Mouse (Mus musculus): ENCODE data around the gene Fiz1. TPM values are rescaled to one million over a fixed set of nuclear protein-coding genes. Genes with fewer than 3 reads are reported as not detected.

The Fiz1 gene
- 3.5 and 6.0 TPM in 2 replicates for polyA plus RNA-seq (2012)

- H3K36me3 ChIP-seq (ENCODE audit: control insufficient read depth), result peaks cover 55% of the 10 kb centered on the region
Observed at GRCm38 (mm10) chr7:5014251-5015117, at the start of gene Fiz1, which contains the start of gene Zfp524. TSS of gene Fiz1 (minus strand) at chr7:5014697. TSS of gene Zfp524 (plus strand) at chr7:5014415.

GRCm38 (mm10) chr7:5062360-5063001 is 48.0 kb upstream of the Fiz1 start:
- TF ChIP-seq GATA1 (IDR thresholded peaks at IDR 0.05; ENCODE audit: low read length) (no peak), TAL1 (IDR thresholded peaks at IDR 0.05; ENCODE audit: low read length) (no peak)
- H3K27me3 ChIP-seq (ENCODE audit: control insufficient read depth), result peaks cover 24% of the 10 kb centered on the region
- H3K9me3 ChIP-seq (ENCODE audit: control insufficient read depth, low read length), result no peaks in the 10 kb centered on the region; the same call in 1 of the 2 replicates
- H3K4me3 ChIP-seq (replicated peaks), result peak overlapping the region; percentile 92
- H3K4me1 ChIP-seq (ENCODE audit: control insufficient read depth), result peaks cover 66% of the 10 kb centered on the region
- peaks cover 40% of the 10 kb centered on the region for H3K36me3 ChIP-seq (ENCODE audit: control insufficient read depth)

More at GRCm38 (mm10) chr7:5014251-5015117, at the start of gene Fiz1, which contains the start of gene Zfp524:
- no peak for TF ChIP-seq TAL1 (IDR thresholded peaks at IDR 0.05; ENCODE audit: low read length)
- TF ChIP-seq GATA1 (IDR thresholded peaks at IDR 0.05; ENCODE audit: low read length), result no peak
- no peaks in the 10 kb centered on the region for H3K27me3 ChIP-seq (ENCODE audit: control insufficient read depth)
- H3K4me1 ChIP-seq (ENCODE audit: control insufficient read depth), result peaks cover 58% of the 10 kb centered on the region
- H3K9me3 ChIP-seq (ENCODE audit: control insufficient read depth, low read length), result peaks cover 12% of the 10 kb centered on the region
- peak within 1 kb of the TSS; percentile 91 for H3K4me3 ChIP-seq (replicated peaks)

DNA sequence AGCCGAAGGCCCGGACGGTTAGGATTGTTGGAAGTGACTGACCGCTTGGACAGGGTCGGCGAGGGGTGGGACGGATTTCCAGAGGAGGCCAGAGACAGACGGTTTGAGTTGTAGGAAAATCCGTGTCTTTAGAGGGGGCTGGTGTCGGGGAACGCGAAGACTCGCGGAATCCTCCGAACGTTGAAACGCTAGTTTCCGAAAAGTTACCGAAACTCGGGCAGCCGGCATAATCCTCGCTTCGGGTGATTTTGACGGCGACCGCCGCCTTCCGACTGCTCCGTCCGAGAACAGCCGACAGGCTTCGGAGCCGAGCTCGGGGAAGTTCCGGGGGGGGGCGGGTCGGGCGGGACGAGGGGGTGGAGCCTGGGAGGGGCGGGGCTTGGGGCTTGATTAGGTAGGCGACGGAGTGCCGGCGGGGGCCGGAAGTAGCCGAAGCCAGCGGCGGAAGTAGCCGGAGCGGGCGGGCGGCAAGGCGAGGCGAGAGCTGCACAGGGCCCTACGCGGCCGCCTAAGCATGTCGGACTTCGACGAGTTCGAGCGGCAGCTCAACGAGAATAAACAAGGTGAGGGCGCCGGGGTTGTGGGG is 47.4 kb upstream of the Fiz1 start, which contains the start of gene U2af2:
TSS of gene U2af2 (plus strand) at position 370 of the 586 bp plus-strand sequence.
- peaks cover 30% of the 10 kb centered on the region for H3K27me3 ChIP-seq (ENCODE audit: control insufficient read depth)
- H3K4me3 ChIP-seq (replicated peaks), result peak within 1 kb of the TSS; percentile 92
- H3K9me3 ChIP-seq (ENCODE audit: control insufficient read depth, low read length), result peaks cover 2% of the 10 kb centered on the region; the same call in 1 of the 2 replicates
- TF ChIP-seq TAL1 (IDR thresholded peaks at IDR 0.05; ENCODE audit: low read length) (no peak), GATA1 (IDR thresholded peaks at IDR 0.05; ENCODE audit: low read length) (no peak)
- H3K36me3 ChIP-seq (ENCODE audit: control insufficient read depth), result peaks cover 34% of the 10 kb centered on the region
- H3K4me1 ChIP-seq (ENCODE audit: control insufficient read depth), result peaks cover 62% of the 10 kb centered on the region

GRCm38 (mm10) chr7:5060944-5061773 is 46.7 kb upstream of the Fiz1 start:
- TF ChIP-seq GATA1 (IDR thresholded peaks at IDR 0.05; ENCODE audit: low read length), result no peak
- TF ChIP-seq TAL1 (IDR thresholded peaks at IDR 0.05; ENCODE audit: low read length), result no peak
- Histone ChIP-seq H3K27me3 (ENCODE audit: control insufficient read depth) (peaks cover 37% of the 10 kb centered on the region), H3K9me3 (ENCODE audit: control insufficient read depth, low read length) (peaks cover 4% of the 10 kb centered on the region; the same call in 1 of the 2 replicates), H3K4me1 (ENCODE audit: control insufficient read depth) (peaks cover 56% of the 10 kb centered on the region), H3K36me3 (ENCODE audit: control insufficient read depth) (peaks cover 27% of the 10 kb centered on the region), H3K4me3 (replicated peaks) (peak overlapping the region; percentile 92)

DNA sequence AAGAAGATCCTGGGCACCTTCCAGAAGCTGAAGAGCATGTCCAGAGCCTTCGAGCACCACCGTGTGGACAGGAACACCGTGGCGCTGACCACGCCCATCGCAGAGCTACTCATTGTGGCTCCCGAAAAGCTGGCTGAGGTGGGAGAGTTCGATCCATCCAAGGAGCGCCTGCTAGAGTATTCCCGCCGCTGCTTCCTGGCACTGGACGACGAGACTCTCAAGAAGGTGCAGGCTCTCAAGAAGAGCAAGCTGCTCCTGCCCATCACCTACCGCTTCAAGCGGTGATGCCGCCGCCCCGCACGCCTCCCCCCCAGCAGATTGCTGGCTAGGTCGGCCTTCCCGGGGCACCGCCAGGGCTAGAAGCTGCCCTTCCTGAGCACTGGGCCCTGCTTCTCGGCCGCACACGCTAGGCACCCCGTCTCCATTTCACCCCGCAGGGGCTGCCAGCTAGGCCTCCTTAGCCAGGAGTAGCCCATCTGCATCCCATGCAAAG is 45.8 kb upstream of the Fiz1 start:
- peak overlapping the region; percentile 92 for H3K4me3 ChIP-seq (replicated peaks)
- TF ChIP-seq TAL1 (IDR thresholded peaks at IDR 0.05; ENCODE audit: low read length) (no peak), GATA1 (IDR thresholded peaks at IDR 0.05; ENCODE audit: low read length) (no peak)
- peaks cover 18% of the 10 kb centered on the region for H3K36me3 ChIP-seq (ENCODE audit: control insufficient read depth)
- H3K27me3 ChIP-seq (ENCODE audit: control insufficient read depth), result peaks cover 46% of the 10 kb centered on the region
- peaks cover 4% of the 10 kb centered on the region; the same call in 1 of the 2 replicates for H3K9me3 ChIP-seq (ENCODE audit: control insufficient read depth, low read length)
- peaks cover 48% of the 10 kb centered on the region for H3K4me1 ChIP-seq (ENCODE audit: control insufficient read depth)

DNA sequence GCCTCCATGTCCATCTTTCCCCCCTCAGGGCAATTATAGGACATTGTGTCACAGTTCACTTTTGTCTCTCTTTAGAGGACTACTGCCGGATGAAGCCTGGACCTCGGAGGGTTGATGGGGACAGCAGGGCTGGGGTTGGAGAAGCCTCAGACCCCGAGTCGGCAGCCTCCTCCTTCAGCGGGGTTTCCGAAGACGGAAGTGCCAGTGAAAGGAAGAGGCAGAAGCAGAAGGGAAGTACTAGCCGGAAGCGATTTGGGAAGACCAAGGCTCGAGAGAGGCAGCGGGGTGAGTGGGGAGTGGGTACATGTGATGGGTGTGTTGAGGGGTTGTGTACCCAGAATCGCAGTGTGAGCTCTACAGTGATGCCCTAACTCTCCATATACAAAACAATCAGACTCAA is 44.9 kb upstream of the Fiz1 start:
- TF ChIP-seq GATA1 (IDR thresholded peaks at IDR 0.05; ENCODE audit: low read length), result no peak
- no peak for TF ChIP-seq TAL1 (IDR thresholded peaks at IDR 0.05; ENCODE audit: low read length)
- H3K9me3 ChIP-seq (ENCODE audit: control insufficient read depth, low read length), result peaks cover 8% of the 10 kb centered on the region; the same call in 1 of the 2 replicates
- no peak overlapping the region for H3K4me3 ChIP-seq (replicated peaks)
- peaks cover 54% of the 10 kb centered on the region for H3K27me3 ChIP-seq (ENCODE audit: control insufficient read depth)
- H3K36me3 ChIP-seq (ENCODE audit: control insufficient read depth), result peaks cover 13% of the 10 kb centered on the region
- H3K4me1 ChIP-seq (ENCODE audit: control insufficient read depth), result peaks cover 42% of the 10 kb centered on the region

- Histone ChIP-seq H3K4me3 (replicated peaks) (no peak overlapping the region), H3K9me3 (ENCODE audit: control insufficient read depth, low read length) (peaks cover 8% of the 10 kb centered on the region; the same call in 1 of the 2 replicates), H3K27me3 (ENCODE audit: control insufficient read depth) (peaks cover 62% of the 10 kb centered on the region), H3K4me1 (ENCODE audit: control insufficient read depth) (peaks cover 34% of the 10 kb centered on the region), H3K36me3 (ENCODE audit: control insufficient read depth) (peaks cover 7% of the 10 kb centered on the region)
- no peak for TF ChIP-seq GATA1 (IDR thresholded peaks at IDR 0.05; ENCODE audit: low read length)
- no peak for TF ChIP-seq TAL1 (IDR thresholded peaks at IDR 0.05; ENCODE audit: low read length)
Observed at GRCm38 (mm10) chr7:5058631-5059030, 44.1 kb upstream of the Fiz1 start.

DNA sequence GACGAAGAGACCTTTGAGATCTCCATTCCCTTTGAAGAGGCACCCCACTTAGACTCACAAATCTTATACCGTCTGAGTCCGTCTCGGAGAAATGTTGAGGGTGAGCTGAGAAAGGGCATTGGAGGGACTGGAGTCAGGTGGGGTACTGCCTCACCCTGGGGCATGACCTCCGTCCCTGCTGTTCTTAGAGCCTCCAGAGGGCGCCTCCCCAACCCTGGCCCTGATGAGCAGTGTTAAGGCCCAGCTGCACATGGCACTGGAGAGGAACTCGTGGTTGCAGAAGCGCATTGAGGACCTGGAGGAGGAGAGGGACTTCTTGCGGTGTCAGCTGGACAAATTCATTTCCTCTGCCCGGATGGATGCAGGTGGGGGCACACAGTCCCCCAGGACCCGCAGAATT is 43.3 kb upstream of the Fiz1 start:
- Histone ChIP-seq H3K4me1 (ENCODE audit: control insufficient read depth) (peaks cover 29% of the 10 kb centered on the region), H3K4me3 (replicated peaks) (no peak overlapping the region), H3K27me3 (ENCODE audit: control insufficient read depth) (peaks cover 70% of the 10 kb centered on the region)

More for the DNA sequence above, 43.3 kb upstream of the Fiz1 start:
- peaks cover 14% of the 10 kb centered on the region; the same call in 1 of the 2 replicates for H3K9me3 ChIP-seq (ENCODE audit: control insufficient read depth, low read length)
- TF ChIP-seq TAL1 (IDR thresholded peaks at IDR 0.05; ENCODE audit: low read length) (no peak), GATA1 (IDR thresholded peaks at IDR 0.05; ENCODE audit: low read length) (no peak)
- no peaks in the 10 kb centered on the region for H3K36me3 ChIP-seq (ENCODE audit: control insufficient read depth)

Measured in erythroblast, embryonic 14.5 days (primary cell).